Mouse (Mus musculus) testis, adult 2 months (tissue): ENCODE measurements around the gene Ostm1.

Experiments used
- CTCF ChIP-seq: fragments of 200-500 bp; IDR thresholded peaks from 2 replicates; pipeline ENCODE4 v1.5.1; 2012; ENCODE audit warnings: low read depth, mild to moderate bottlenecking, inconsistent platforms, low read length, moderate library complexity; ENCODE audit not compliant: control insufficient read depth, insufficient read depth, insufficient replicate concordance
- POLR2A ChIP-seq: fragments of 200-500 bp; IDR thresholded peaks from 2 replicates; pipeline ENCODE4 v1.6.1; 2012; ENCODE audit warnings: low read depth, mild to moderate bottlenecking, inconsistent platforms, low read length, moderate library complexity; ENCODE audit not compliant: control insufficient read depth

DNA sequence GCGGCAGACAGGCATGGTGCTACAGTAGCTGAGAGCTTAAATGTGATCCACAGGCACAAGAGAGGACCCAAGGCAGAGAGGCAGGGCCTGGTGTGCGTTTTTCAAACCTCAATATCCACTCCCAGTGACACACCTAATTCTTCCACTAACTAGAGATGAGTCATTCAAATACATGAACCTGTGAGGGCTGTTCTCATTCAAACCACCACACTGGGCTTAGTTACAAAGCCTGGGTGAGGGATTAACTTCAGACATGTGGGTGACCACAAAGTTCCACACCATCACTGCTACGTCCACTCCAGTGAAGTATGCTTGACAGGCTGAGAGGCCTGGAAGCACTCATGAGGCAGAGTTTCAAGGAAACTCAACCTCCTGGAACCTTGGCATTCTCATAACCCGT is 86.3 kb downstream of the Ostm1 start:
- TF ChIP-seq CTCF (no peak), POLR2A (no peak)
